Mouse (Mus musculus) liver, embryonic 12.5 days (tissue): Measurements from ENCODE around the gene Ikzf3. TPM values are rescaled to one million over a fixed set of nuclear protein-coding genes. Genes with fewer than 3 reads are reported as not detected.

Experiments used
- ATAC-seq: fragments of 200-750 bp; cut with Nextera tagmentation; 2 replicates; pipeline ENCODE4 v1.8.0; 2017; ENCODE audit warnings: moderate number of reproducible peaks, mild to moderate bottlenecking, moderate library complexity
- H3K27ac ChIP-seq: fragments of 300-500 bp; sonication (generic); 2 replicates; pipeline ENCODE4 v1.5.1; 2016; ENCODE audit warnings: mild to moderate bottlenecking
- H3K27me3 ChIP-seq: fragments of 300-500 bp; sonication (generic); replicated peaks from 2 replicates; pipeline ENCODE4 v1.6.1; 2016; ENCODE audit warnings: mild to moderate bottlenecking, moderate library complexity
- H3K36me3 ChIP-seq: fragments of 300-500 bp; sonication (generic); 2 replicates; pipeline ENCODE4 v1.6.1; 2016; ENCODE audit warnings: mild to moderate bottlenecking, moderate library complexity
- H3K4me1 ChIP-seq: fragments of 300-500 bp; sonication (generic); 2 replicates; pipeline ENCODE4 v1.6.1; 2016
- H3K4me2 ChIP-seq: fragments of 300-500 bp; sonication (generic); 2 replicates; pipeline ENCODE4 v1.6.1; 2016; ENCODE audit warnings: mild to moderate bottlenecking, moderate library complexity
- H3K4me3 ChIP-seq: fragments of 300-500 bp; sonication (generic); 2 replicates; pipeline ENCODE4 v1.5.1; 2016; ENCODE audit warnings: mild to moderate bottlenecking, moderate library complexity
- H3K9ac ChIP-seq: fragments of 300-500 bp; sonication (generic); 2 replicates; pipeline ENCODE4 v1.6.1; 2016; ENCODE audit warnings: mild to moderate bottlenecking, moderate library complexity
- H3K9me3 ChIP-seq: fragments of 300-500 bp; sonication (generic); replicated peaks from 2 replicates; pipeline ENCODE4 v1.6.1; 2016; ENCODE audit warnings: mild to moderate bottlenecking, moderate library complexity
- WGBS: fragments of 180-500 bp; shearing (Covaris S2); methylation state at CpG from one replicate; pipeline ENCODE4 v1.1.7; 2016; ENCODE audit not compliant: insufficient replicate concordance; 5-methylcytosine and 5-hydroxymethylcytosine counted together
- polyA plus RNA-seq: library from polyadenylated mRNA; unstranded; fragments of >200 nt; fragmentation: Nextera tagmentation; extraction: Ambion mirVana; gene quantifications from 2 replicates; pipeline ENCODE4 v1.2.1, GENCODE M21; 2016

Gene Ikzf3
- polyA plus RNA-seq, 1 experiment from 2014 or later: 0.12 TPM

DNA sequence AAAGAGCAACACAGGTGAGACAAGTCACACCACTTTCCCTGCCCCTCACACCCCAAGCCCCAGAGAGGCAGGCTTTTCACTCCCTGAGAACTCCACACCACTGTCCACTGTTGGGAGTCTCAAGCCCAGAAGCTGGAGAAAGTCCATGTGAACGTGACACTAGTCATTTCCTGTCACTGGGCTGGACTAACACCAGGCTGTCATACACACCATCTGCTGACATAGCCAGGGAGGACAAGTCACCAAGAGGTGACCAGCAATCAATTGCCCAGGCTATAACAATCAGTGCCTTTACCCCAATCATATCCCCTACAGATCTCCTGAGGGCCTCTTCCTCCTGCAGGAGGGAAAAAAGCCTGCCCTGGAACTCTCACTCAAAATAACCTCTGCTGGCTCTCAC lies 38.3 kb upstream of the Ikzf3 start:
- no peak for ATAC-seq
- H3K4me2 ChIP-seq: peak overlapping the region; percentile 96
- 6% methylated on average over 1 of the region's 1 CpGs for WGBS
- peak overlapping the region; percentile 99 for H3K27ac ChIP-seq
- H3K27me3 ChIP-seq: no peaks in the 10 kb centered on the region
- no peaks in the 10 kb centered on the region for H3K9me3 ChIP-seq
- H3K36me3 ChIP-seq: peaks cover 34% of the 10 kb centered on the region
- peaks cover 92% of the 10 kb centered on the region for H3K4me1 ChIP-seq
- H3K9ac ChIP-seq: peak overlapping the region; percentile 95
- H3K4me3 ChIP-seq: peak overlapping the region; percentile 97

DNA sequence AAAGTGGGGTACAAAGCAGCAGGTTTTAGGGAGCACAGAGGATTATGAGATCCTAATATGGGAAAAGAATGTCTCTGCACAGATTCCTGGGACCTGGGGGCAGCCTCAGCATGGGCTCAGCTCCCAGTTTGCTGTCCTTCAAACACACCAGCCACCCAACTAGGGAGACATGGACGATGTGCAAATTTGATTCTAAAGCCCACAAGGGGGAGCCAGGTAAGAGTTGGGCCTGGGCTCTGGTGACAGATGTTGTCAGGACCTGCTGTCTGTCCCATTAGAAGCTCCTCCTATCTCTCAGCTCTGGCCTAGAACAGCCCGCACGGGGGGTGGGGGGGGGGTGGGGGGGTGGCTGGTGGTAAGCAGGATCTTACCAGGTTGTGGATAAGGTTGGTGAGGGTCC lies 37.7 kb upstream of the Ikzf3 start:
- Histone ChIP-seq H3K9me3 (no peaks in the 10 kb centered on the region), H3K4me1 (peaks cover 92% of the 10 kb centered on the region), H3K4me2 (peak overlapping the region; percentile 96), H3K4me3 (peak overlapping the region; percentile 97), H3K27ac (peak overlapping the region; percentile 99), H3K27me3 (no peaks in the 10 kb centered on the region), H3K36me3 (peaks cover 37% of the 10 kb centered on the region), H3K9ac (peak overlapping the region; percentile 95)
- 0% methylated on average over 3 of the region's 3 CpGs for WGBS
- ATAC-seq: peak; percentile 25; the same call in 1 of the 2 replicates

DNA sequence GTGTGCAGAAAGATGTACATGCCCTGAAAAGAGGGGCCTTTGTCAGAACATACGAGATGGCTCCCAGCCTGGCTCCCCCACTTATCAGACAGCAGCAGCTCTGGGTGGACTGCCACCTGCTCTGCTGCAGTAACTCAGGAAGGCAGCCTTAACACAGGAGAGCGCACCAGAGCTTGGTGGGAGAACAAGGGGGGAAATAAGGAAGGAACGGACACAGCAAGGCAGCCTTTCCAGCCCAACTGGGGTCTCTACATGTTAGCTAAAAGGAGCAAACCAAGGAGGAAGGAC lies 37.4 kb upstream of the Ikzf3 start:
- H3K4me1 ChIP-seq: peaks cover 92% of the 10 kb centered on the region
- WGBS: 12% methylated on average over 3 of the region's 3 CpGs
- peak; percentile 75 for ATAC-seq
- peak overlapping the region; percentile 95 for H3K9ac ChIP-seq
- H3K4me2 ChIP-seq: peak overlapping the region; percentile 96
- peak overlapping the region; percentile 99 for H3K27ac ChIP-seq
- peaks cover 37% of the 10 kb centered on the region for H3K36me3 ChIP-seq
- H3K9me3 ChIP-seq: no peaks in the 10 kb centered on the region
- H3K27me3 ChIP-seq: no peaks in the 10 kb centered on the region
- H3K4me3 ChIP-seq: peak overlapping the region; percentile 97

DNA sequence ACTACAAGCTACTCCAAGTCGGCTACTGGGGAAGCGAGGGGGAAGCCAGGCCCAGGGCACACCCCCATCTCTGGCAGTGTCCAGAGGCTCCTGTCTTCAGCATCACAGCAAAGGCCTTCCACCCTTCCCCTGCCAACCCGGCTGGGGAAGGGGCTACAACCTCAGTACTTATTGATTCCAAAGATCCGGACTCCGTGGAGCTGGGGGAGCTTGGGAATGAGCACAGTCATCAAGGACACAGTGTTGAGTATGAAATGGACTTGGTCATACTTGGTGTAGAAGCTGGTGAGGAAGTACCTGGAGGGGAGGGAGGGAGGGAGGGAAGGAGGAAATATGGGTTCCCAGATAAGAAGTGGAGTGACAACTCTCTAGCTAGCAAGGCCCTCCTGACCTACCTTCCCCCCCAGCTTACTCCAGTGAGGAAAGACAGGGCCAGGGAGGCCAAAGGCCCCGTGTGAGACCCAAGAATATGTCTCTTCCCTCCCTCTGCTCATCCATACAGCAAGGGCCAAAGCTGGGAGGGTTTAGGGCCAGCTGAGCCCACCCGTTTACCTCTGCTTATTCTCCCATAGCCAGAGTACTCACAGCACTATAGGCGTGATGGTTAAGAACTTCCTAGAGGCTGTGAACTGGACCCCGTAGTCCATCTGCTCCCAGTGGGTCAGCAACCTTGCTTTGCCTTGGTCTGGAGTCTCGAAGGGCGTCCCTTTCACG lies 36.9 kb upstream of the Ikzf3 start:
- peaks cover 88% of the 10 kb centered on the region for H3K4me1 ChIP-seq

GRCm38 (mm10) chr11:98582030-98582388 lies 36.2 kb upstream of the Ikzf3 start:
- Histone ChIP-seq H3K4me1 (peaks cover 85% of the 10 kb centered on the region), H3K9me3 (no peaks in the 10 kb centered on the region), H3K27ac (peak overlapping the region; percentile 99), H3K9ac (peak overlapping the region; percentile 95), H3K4me3 (peak overlapping the region; percentile 97), H3K27me3 (no peaks in the 10 kb centered on the region), H3K4me2 (peak overlapping the region; percentile 96), H3K36me3 (peaks cover 37% of the 10 kb centered on the region)
- 0 out of 2 replicates have a peak, but pooled peaks have one; percentile 1 for ATAC-seq
- WGBS: 14% methylated on average over 8 of the region's 8 CpGs

More for the DNA sequence above, 36.9 kb upstream of the Ikzf3 start:
- peak overlapping the region; percentile 96 for H3K4me2 ChIP-seq
- peaks cover 37% of the 10 kb centered on the region for H3K36me3 ChIP-seq
- peak overlapping the region; percentile 97 for H3K4me3 ChIP-seq
- H3K27ac ChIP-seq: peak overlapping the region; percentile 99
- 18% methylated on average over 12 of the region's 12 CpGs for WGBS
- H3K27me3 ChIP-seq: no peaks in the 10 kb centered on the region
- H3K9ac ChIP-seq: peak overlapping the region; percentile 95
- ATAC-seq: peak; percentile 78
- no peaks in the 10 kb centered on the region for H3K9me3 ChIP-seq

- Histone ChIP-seq H3K9ac (peak overlapping the region; percentile 95), H3K4me2 (peak overlapping the region; percentile 96), H3K4me1 (peaks cover 87% of the 10 kb centered on the region), H3K27me3 (no peaks in the 10 kb centered on the region), H3K4me3 (peak overlapping the region; percentile 97), H3K27ac (peak overlapping the region; percentile 99), H3K36me3 (peaks cover 37% of the 10 kb centered on the region), H3K9me3 (no peaks in the 10 kb centered on the region)
- 18% methylated on average over 17 of the region's 17 CpGs for WGBS
- ATAC-seq: peak; percentile 8; the same call in 1 of the 2 replicates
Measured at GRCm38 (mm10) chr11:98581286-98582029, 35.6 kb upstream of the Ikzf3 start.

DNA sequence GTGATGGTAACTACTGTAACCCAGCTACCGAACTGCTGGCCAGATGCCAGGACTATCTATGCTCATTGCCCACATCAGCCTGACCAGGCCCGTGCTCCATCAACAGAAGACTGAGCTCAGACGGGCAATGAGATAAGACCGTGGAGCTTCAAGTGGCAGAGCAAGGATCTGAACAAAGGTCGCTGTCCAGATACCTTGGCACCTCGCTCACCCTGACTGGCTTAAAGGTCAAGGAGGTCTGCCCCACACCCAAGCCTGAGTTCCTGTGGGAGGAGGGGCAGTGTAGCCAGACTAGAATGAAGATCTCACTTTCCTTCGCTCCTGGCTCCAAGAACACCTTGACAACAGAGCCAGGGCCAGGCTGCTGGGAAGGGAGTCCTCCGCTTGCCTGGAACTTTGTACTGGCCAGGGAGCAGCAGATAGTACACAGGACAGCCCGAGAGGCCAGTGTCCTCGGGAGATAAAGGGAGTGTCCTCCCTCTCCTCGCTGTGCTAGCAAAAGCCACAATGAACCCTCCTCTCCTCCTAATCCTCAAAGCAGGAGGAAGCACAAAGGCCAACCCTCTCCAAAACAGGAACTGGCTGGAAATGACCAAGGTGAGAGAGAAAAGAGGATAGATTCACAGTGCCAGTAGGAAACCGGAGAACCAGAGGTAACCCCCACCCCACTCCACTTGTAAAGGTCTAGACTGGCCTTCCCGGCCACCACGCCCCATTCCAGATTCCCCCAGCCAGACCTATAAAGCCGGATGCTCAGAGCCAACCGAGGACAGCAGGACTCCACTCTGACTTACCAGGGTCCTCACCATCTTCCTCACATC lies 34.7 kb upstream of the Ikzf3 start:
- H3K36me3 ChIP-seq: peaks cover 37% of the 10 kb centered on the region
- 22% methylated on average over 16 of the region's 16 CpGs for WGBS
- no peaks in the 10 kb centered on the region for H3K9me3 ChIP-seq
- H3K4me3 ChIP-seq: peak overlapping the region; percentile 97
- H3K4me2 ChIP-seq: peak overlapping the region; percentile 96
- peak overlapping the region; percentile 99 for H3K27ac ChIP-seq
- peak overlapping the region; percentile 95 for H3K9ac ChIP-seq
- H3K27me3 ChIP-seq: no peaks in the 10 kb centered on the region
- peaks cover 77% of the 10 kb centered on the region for H3K4me1 ChIP-seq
- ATAC-seq: peak; percentile 76

GRCm38 (mm10) chr11:98577776-98578175 lies 31.9 kb upstream of the Ikzf3 start:
- 94% methylated on average over 5 of the region's 5 CpGs for whole genome bisulfite sequencing
- Histone ChIP-seq H3K36me3 (peaks cover 19% of the 10 kb centered on the region), H3K4me2 (no peak overlapping the region), H3K27me3 (no peaks in the 10 kb centered on the region), H3K9me3 (no peaks in the 10 kb centered on the region), H3K27ac (0 out of 2 replicates have a peak overlapping the region, but pooled peaks have one; percentile 2), H3K9ac (no peak overlapping the region), H3K4me3 (no peak overlapping the region), H3K4me1 (peaks cover 50% of the 10 kb centered on the region)
- ATAC-seq: no peak

DNA sequence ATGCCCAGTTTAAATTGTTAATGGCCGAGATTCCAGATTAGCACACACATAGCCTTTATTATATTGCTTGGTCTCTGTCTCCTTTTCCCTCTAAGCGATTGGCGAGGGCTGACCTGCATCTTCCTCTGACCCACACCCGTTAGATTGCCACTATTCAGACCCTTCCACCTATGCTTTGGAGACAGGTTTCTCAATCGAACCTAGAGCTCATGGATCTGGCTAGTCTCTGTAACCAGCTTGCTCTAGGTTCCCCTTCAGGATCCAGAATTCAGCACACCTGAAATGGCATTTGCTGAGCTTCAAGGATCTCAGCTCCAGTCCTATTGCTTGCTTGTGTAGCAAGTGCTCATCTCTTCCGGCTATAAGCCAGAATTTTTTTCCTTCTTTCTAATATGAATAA lies 23.6 kb upstream of the Ikzf3 start:
- no peak overlapping the region for H3K27ac ChIP-seq
- no peaks in the 10 kb centered on the region for H3K9me3 ChIP-seq
- ATAC-seq: no peak
- H3K36me3 ChIP-seq: no peaks in the 10 kb centered on the region
- H3K4me1 ChIP-seq: no peaks in the 10 kb centered on the region
- H3K9ac ChIP-seq: no peak overlapping the region
- no peak overlapping the region for H3K4me3 ChIP-seq
- peaks cover 11% of the 10 kb centered on the region; the same call in 1 of the 2 replicates for H3K27me3 ChIP-seq
- no peak overlapping the region for H3K4me2 ChIP-seq
- 62% methylated on average over 6 of the region's 6 CpGs for WGBS

GRCm38 (mm10) chr11:98568326-98568725 lies 22.5 kb upstream of the Ikzf3 start:
- no peak for ATAC-seq
- H3K27me3 ChIP-seq: peaks cover 11% of the 10 kb centered on the region; the same call in 1 of the 2 replicates
- H3K4me1 ChIP-seq: no peaks in the 10 kb centered on the region
- H3K4me3 ChIP-seq: no peak overlapping the region
- H3K27ac ChIP-seq: no peak overlapping the region
- H3K9ac ChIP-seq: no peak overlapping the region
- WGBS: 78% methylated on average over 8 of the region's 8 CpGs
- H3K4me2 ChIP-seq: no peak overlapping the region
- H3K36me3 ChIP-seq: no peaks in the 10 kb centered on the region
- no peaks in the 10 kb centered on the region for H3K9me3 ChIP-seq

DNA sequence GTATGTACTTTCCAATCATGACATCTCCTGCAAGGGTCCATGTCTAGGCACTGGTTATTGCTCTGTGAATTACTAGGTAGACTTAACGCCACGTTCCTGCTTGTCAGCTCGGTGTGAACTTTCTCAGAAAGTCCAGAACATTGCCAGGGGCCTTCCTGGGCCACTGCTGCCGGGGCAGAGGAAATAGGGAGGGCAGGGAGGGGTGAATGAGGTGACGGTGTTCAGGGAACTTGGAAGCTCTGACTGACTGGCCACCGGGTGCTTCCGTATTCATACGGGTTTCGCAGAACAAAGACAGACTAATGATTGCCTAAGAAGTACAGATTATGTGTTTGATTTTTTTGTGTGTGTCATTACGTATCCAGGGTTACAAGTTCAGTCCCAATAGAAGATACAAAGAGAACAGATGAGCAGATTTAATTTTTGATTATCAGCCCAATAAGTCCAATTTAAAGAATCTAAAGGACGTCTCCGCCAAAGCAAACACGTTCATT lies 18.1 kb upstream of the Ikzf3 start:
- no peak overlapping the region for H3K27ac ChIP-seq
- ATAC-seq: no peak

More for the DNA sequence above, 18.1 kb upstream of the Ikzf3 start:
- H3K27me3 ChIP-seq: peaks cover 21% of the 10 kb centered on the region
- no peak overlapping the region for H3K4me2 ChIP-seq
- no peak overlapping the region for H3K9ac ChIP-seq
- WGBS: 61% methylated on average over 13 of the region's 13 CpGs
- H3K36me3 ChIP-seq: no peaks in the 10 kb centered on the region
- no peak overlapping the region for H3K4me3 ChIP-seq
- no peaks in the 10 kb centered on the region for H3K9me3 ChIP-seq
- H3K4me1 ChIP-seq: no peaks in the 10 kb centered on the region
